Comparison of ENCODE assay signal across 10 mouse cellular contexts in the genomic region with DNA sequence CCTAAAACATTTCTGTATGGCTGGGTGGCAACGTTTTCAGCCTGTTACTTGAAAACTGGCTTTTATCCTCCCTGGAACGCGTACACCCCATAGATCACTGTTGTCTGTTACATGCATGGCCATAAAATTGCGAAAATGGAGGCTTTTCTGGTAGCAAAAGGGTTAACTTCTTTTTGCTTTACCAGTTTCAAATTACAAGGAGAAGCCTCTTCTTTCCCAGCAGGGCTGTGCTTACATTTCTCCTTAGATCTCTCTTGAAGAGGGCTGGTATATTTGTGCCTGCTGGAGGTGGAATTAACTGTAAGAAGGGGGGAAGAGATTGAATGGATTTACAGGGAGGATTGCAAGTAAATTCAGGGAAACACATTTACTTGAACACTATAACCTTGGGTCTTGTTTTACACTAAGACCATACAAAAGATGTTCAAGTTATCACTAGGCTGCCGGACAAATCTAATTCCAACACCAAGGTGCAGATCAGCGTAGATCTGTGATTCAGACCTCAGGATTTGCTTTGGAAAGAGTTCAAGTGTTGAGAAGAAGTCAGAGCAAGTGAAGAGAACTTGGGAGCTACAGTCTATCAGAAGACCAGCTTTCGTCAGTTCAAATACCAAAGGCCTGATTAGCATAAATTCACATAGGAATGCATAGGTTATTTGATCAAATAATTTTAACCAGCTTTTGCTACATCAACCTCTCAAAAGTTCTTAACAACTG. TPM values are rescaled to one million over a fixed set of nuclear protein-coding genes. Genes with fewer than 3 reads are reported as not detected.
DNase-seq lines count a peak whose midpoint lies in the region; ATAC-seq and TF ChIP-seq lines count a peak whose summit lies in the region.
"Had no signal": no experiment of that assay in that cellular context is flagged by ENCODE, and none has a peak within 500 bp of the region (broad histone marks: within the 10 kb centered on the region; RNA-seq: fewer than 3 reads in every experiment).

A gene (plus strand): TSS at position 236 of the 717 bp plus-strand sequence.

- TF ChIP-seq CTCF in layer of hippocampus, adult 2 months (conservative IDR thresholded peaks at IDR 0.05) = no peak

- no peak for ATAC-seq in forebrain, embryonic 12.5 days (ENCODE audit: low FRiP score)
- no peak for ATAC-seq in forebrain, embryonic 15.5 days (replicated peaks)
- peak; percentile 86 for ATAC-seq in lung, embryonic 16.5 days (ENCODE audit: low read depth)

- H3K4me3 ChIP-seq in forebrain, embryonic 12.5 days (replicated peaks) = peak within 1 kb of the TSS; percentile 18; the same call in 1 of the 2 replicates
- H3K4me3 ChIP-seq in forebrain, embryonic 15.5 days = no peak within 1 kb of the TSS
- H3K4me3 ChIP-seq in lung, embryonic 16.5 days (ENCODE audit: low read length) = peak within 1 kb of the TSS; percentile 70
- no peak within 1 kb of the TSS; the same call in 1 of the 2 replicates for H3K4me3 ChIP-seq in layer of hippocampus, adult 2 months

- DNase-seq in urinary bladder, adult 2 months (ENCODE audit: low spot score) = no peak
- no peak for DNase-seq in urinary bladder, postnatal 10 days (ENCODE audit: low spot score)
- DNase-seq in adrenal gland, adult 2 months = no peak
- DNase-seq in cerebellum, postnatal 14 days = no peak
- DNase-seq in layer of hippocampus, adult 2 months (ENCODE audit: low spot score in 2 of 2) = no peak
- DNase-seq: B cell, adult 2 months; kidney, postnatal 4 days had no signal

- 20% methylated on average over 7 of the region's 7 CpGs for WGBS in forebrain, embryonic 12.5 days
- 24% methylated on average over 7 of the region's 7 CpGs for WGBS in forebrain, embryonic 15.5 days
- 11% methylated on average over 7 of the region's 7 CpGs for WGBS in lung, embryonic 16.5 days

- H3K27ac ChIP-seq in forebrain, embryonic 12.5 days = peak within 1 kb of the TSS; percentile 43; the same call in 1 of the 2 replicates
- no peak within 1 kb of the TSS for H3K27ac ChIP-seq in forebrain, embryonic 15.5 days (replicated peaks)
- peak within 1 kb of the TSS; percentile 69 for H3K27ac ChIP-seq in lung, embryonic 16.5 days (ENCODE audit: low read length)
- H3K27ac ChIP-seq in layer of hippocampus, adult 2 months = no peak within 1 kb of the TSS

- H3K4me2 ChIP-seq in forebrain, embryonic 12.5 days = peak within 1 kb of the TSS; percentile 38
- no peak within 1 kb of the TSS for H3K4me2 ChIP-seq in forebrain, embryonic 15.5 days (replicated peaks)
- H3K4me2 ChIP-seq in lung, embryonic 16.5 days (ENCODE audit: low read depth, low read length) = peak within 1 kb of the TSS; percentile 56

- no peaks in the 10 kb centered on the region for H3K9me3 ChIP-seq in forebrain, embryonic 12.5 days
- no peaks in the 10 kb centered on the region for H3K9me3 ChIP-seq in forebrain, embryonic 15.5 days
- H3K9me3 ChIP-seq in lung, embryonic 16.5 days (ENCODE audit: control insufficient read depth, low read length) = no peaks in the 10 kb centered on the region

- H3K9ac ChIP-seq in forebrain, embryonic 12.5 days = no peak within 1 kb of the TSS
- H3K9ac ChIP-seq in forebrain, embryonic 15.5 days (replicated peaks) = no peak within 1 kb of the TSS
- peak within 1 kb of the TSS; percentile 84 for H3K9ac ChIP-seq in lung, embryonic 16.5 days (ENCODE audit: low read length)

- no peaks in the 10 kb centered on the region for H3K27me3 ChIP-seq in forebrain, embryonic 12.5 days
- H3K27me3 ChIP-seq in forebrain, embryonic 15.5 days = no peaks in the 10 kb centered on the region
- H3K27me3 ChIP-seq in lung, embryonic 16.5 days (ENCODE audit: control insufficient read depth, insufficient read depth, low read depth, low read length) = no peaks in the 10 kb centered on the region

- H3K36me3 ChIP-seq in forebrain, embryonic 12.5 days (replicated peaks) = no peaks in the 10 kb centered on the region
- no peaks in the 10 kb centered on the region for H3K36me3 ChIP-seq in forebrain, embryonic 15.5 days
- H3K36me3 ChIP-seq in lung, embryonic 16.5 days (ENCODE audit: control insufficient read depth, insufficient read depth, low read length) = no peaks in the 10 kb centered on the region

- H3K4me1 ChIP-seq in forebrain, embryonic 12.5 days = peaks cover 7% of the 10 kb centered on the region
- no peaks in the 10 kb centered on the region for H3K4me1 ChIP-seq in forebrain, embryonic 15.5 days
- H3K4me1 ChIP-seq in lung, embryonic 16.5 days (replicated peaks; ENCODE audit: control insufficient read depth, insufficient read depth, low read length) = peaks cover 7% of the 10 kb centered on the region; the same call in 1 of the 2 replicates

RNA-seq across cellular contexts. Expression of the gene that starts here (rescaled TPM):
- polyA plus RNA-seq in forebrain, embryonic 12.5 days (2016; fragmentation: Nextera tagmentation; extraction: Ambion mirVana) = 2.1 and 4.1 TPM in 2 replicates
- 1.6 and 2.0 TPM in 2 replicates for polyA plus RNA-seq in forebrain, embryonic 15.5 days (2015; fragmentation: Nextera tagmentation; extraction: Ambion mirVana)
- 32.3 and 39.4 TPM in 2 replicates for polyA plus RNA-seq in urinary bladder, adult 2 months (2012; rRNA removed)
- polyA plus RNA-seq in lung, embryonic 16.5 days (2015; fragmentation: Nextera tagmentation; extraction: Ambion mirVana) = 32.3 and 35.3 TPM in 2 replicates
- under 1 TPM; 0.58 to 0.83 TPM for total RNA-seq in adrenal gland, adult 2 months (2021)
- 0.15 and 0.21 TPM in 2 replicates for polyA plus RNA-seq in adrenal gland, adult 2 months (2012; rRNA removed)
- total RNA-seq in layer of hippocampus, adult 2 months (2021) = 1 to 10 TPM in 1 of 2 experiments, under 1 TPM in 1; 0.81 to 1.2 TPM

Comparison
In these comparisons a context has a peak if more than half of its experiments do, and no peak if none do; other contexts are left out.
1. H3K27ac ChIP-seq: peak in forebrain, embryonic 12.5 days (single experiment) and lung, embryonic 16.5 days (single experiment); none in forebrain, embryonic 15.5 days (single experiment) and layer of hippocampus, adult 2 months (single experiment).
2. H3K4me3 ChIP-seq: peak in forebrain, embryonic 12.5 days (single experiment) and lung, embryonic 16.5 days (single experiment); none in forebrain, embryonic 15.5 days (single experiment) and layer of hippocampus, adult 2 months (single experiment).